Mouse (Mus musculus) MEL (cell line): ENCODE results near the gene Fut2. TPM values are rescaled to one million over a fixed set of nuclear protein-coding genes. Genes with fewer than 3 reads are reported as not detected.

Source experiments
- DNase-seq: peaks from one replicate; pipeline ENCODE4 v3.0.0; 2011; ENCODE audit warnings: low read depth, low spot score
- H3K27ac ChIP-seq: 2 replicates; pipeline ENCODE4 v1.5.1; 2012; ENCODE audit warnings: low read depth, mild to moderate bottlenecking, control low read depth, low read length, moderate library complexity; ENCODE audit not compliant: control insufficient read depth
- H3K27me3 ChIP-seq, 2 experiments: fragments of 150-350 bp in 1 of 2; sonication (generic) in 1 of 2; 2 replicates each; pipeline ENCODE4 v1.6.1; 2012; ENCODE audit warnings: low read length in 2 of 2, mild to moderate bottlenecking in 2 of 2, improper control_type of control experiment in 1 of 2, moderate library complexity in 1 of 2; ENCODE audit not compliant: insufficient read depth in 2 of 2, control insufficient read depth in 1 of 2
- H3K36me3 ChIP-seq, 2 experiments: 2 replicates each; pipeline ENCODE4 v1.6.1; 2012 to 2014; ENCODE audit warnings: low read length in 2 of 2, improper control_type of control experiment in 1 of 2, inconsistent platforms in 1 of 2, mild to moderate bottlenecking in 1 of 2; ENCODE audit not compliant: insufficient read depth in 2 of 2, control insufficient read depth in 1 of 2
- H3K4me1 ChIP-seq, 2 experiments: fragments of 150-350 bp in 1 of 2; sonication (generic) in 1 of 2; 2 replicates each; pipeline ENCODE4 v1.6.1; 2012; ENCODE audit warnings: low read length in 2 of 2, improper control_type of control experiment in 1 of 2, mild to moderate bottlenecking in 1 of 2; ENCODE audit not compliant: insufficient read depth in 2 of 2, control insufficient read depth in 1 of 2
- H3K4me3 ChIP-seq, 2 experiments: fragments of 150-350 bp in 1 of 2; sonication (generic) in 1 of 2; 2 replicates each; pipeline ENCODE4 v1.5.1; 2012; ENCODE audit warnings: low read depth in 2 of 2, low read length in 2 of 2, mild to moderate bottlenecking in 2 of 2, moderate library complexity in 2 of 2, control low read depth in 1 of 2, improper control_type of control experiment in 1 of 2; ENCODE audit not compliant: control insufficient read depth in 1 of 2, insufficient read depth in 1 of 2
- H3K79me2 ChIP-seq: 2 replicates; pipeline ENCODE4 v1.6.1; 2012; ENCODE audit warnings: mild to moderate bottlenecking, low read length, moderate library complexity; ENCODE audit not compliant: control insufficient read depth, poor library complexity, insufficient read depth
- H3K9ac ChIP-seq: 2 replicates; pipeline ENCODE4 v1.6.1; 2012; ENCODE audit warnings: low read depth, mild to moderate bottlenecking, control low read depth, low read length, moderate library complexity; ENCODE audit not compliant: control insufficient read depth, poor library complexity, severe bottlenecking
- H3K9me3 ChIP-seq: fragments of 150-350 bp; sonication (generic); replicated peaks from 2 replicates; pipeline ENCODE4 v1.6.1; 2012; ENCODE audit warnings: mild to moderate bottlenecking, low read length, improper control_type of control experiment, moderate library complexity; ENCODE audit not compliant: insufficient read depth
- CHD1 ChIP-seq: IDR thresholded peaks from 2 replicates; pipeline ENCODE4 v1.6.1; 2012; ENCODE audit warnings: low read depth, mild to moderate bottlenecking, inconsistent platforms, low read length, improper control_type of control experiment
- ELF1 ChIP-seq: IDR thresholded peaks from 2 replicates; pipeline ENCODE4 v1.6.1; 2014; ENCODE audit warnings: low read depth, mild to moderate bottlenecking, inconsistent platforms, low read length, improper control_type of control experiment, moderate library complexity
- EP300 ChIP-seq, 2 experiments: IDR thresholded peaks; 2 replicates each; pipeline ENCODE4 v1.6.1; 2011; ENCODE audit warnings: improper control_type of control experiment in 2 of 2, low read length in 2 of 2, low read depth in 1 of 2, mild to moderate bottlenecking in 1 of 2
- ETS1 ChIP-seq: IDR thresholded peaks from 2 replicates; pipeline ENCODE4 v1.6.1; 2012; ENCODE audit warnings: low read depth, mild to moderate bottlenecking, inconsistent platforms, low read length, improper control_type of control experiment, moderate library complexity
- GABPA ChIP-seq: IDR thresholded peaks from 2 replicates; pipeline ENCODE4 v1.6.1; 2012; ENCODE audit warnings: low read depth, mild to moderate bottlenecking, inconsistent platforms, low read length, improper control_type of control experiment, moderate library complexity
- GATA1 ChIP-seq: IDR thresholded peaks from 2 replicates; pipeline ENCODE4 v1.6.1; 2011; ENCODE audit warnings: low read depth, low read length, improper control_type of control experiment
- HCFC1 ChIP-seq: IDR thresholded peaks from 2 replicates; pipeline ENCODE4 v1.6.1; 2012; ENCODE audit warnings: low read depth, mild to moderate bottlenecking, inconsistent platforms, low read length, improper control_type of control experiment, moderate library complexity
- JUND ChIP-seq: IDR thresholded peaks from 2 replicates; pipeline ENCODE4 v1.6.1; 2011; ENCODE audit warnings: low read depth, mild to moderate bottlenecking, improper control_type of control experiment, low read length
- MAFK ChIP-seq: IDR thresholded peaks from 2 replicates; pipeline ENCODE4 v1.6.1; 2011; ENCODE audit warnings: low read depth, mild to moderate bottlenecking, low read length, improper control_type of control experiment, borderline replicate concordance
- MAX ChIP-seq: IDR thresholded peaks from 2 replicates; pipeline ENCODE4 v1.6.1; 2011; ENCODE audit warnings: low read length, improper control_type of control experiment
- MEF2A ChIP-seq: IDR thresholded peaks from 2 replicates; pipeline ENCODE4 v1.6.1; 2014; ENCODE audit warnings: low read depth, mild to moderate bottlenecking, inconsistent platforms, low read length, improper control_type of control experiment; ENCODE audit not compliant: poor library complexity, insufficient replicate concordance, severe bottlenecking; ENCODE audit errors: extremely low read depth
- MYC ChIP-seq: IDR thresholded peaks from 2 replicates; pipeline ENCODE4 v1.6.1; 2011; ENCODE audit warnings: low read depth, mild to moderate bottlenecking, low read length, improper control_type of control experiment, moderate library complexity
- NRF1 ChIP-seq: IDR thresholded peaks from 2 replicates; pipeline ENCODE4 v1.6.1; 2014; ENCODE audit warnings: low read depth, mild to moderate bottlenecking, inconsistent platforms, low read length, improper control_type of control experiment, moderate library complexity; ENCODE audit not compliant: poor library complexity, insufficient read depth, severe bottlenecking
- POLR2A ChIP-seq, 2 experiments: IDR thresholded peaks; 2 replicates each; pipeline ENCODE4 v1.6.1; 2011 to 2012; ENCODE audit warnings: low read length in 2 of 2, mild to moderate bottlenecking in 2 of 2, control low read depth in 1 of 2, improper control_type of control experiment in 1 of 2, low read depth in 1 of 2, moderate library complexity in 1 of 2; ENCODE audit not compliant: control insufficient read depth in 1 of 2, insufficient read depth in 1 of 2, poor library complexity in 1 of 2
- POLR2AphosphoS5 ChIP-seq: IDR thresholded peaks from 2 replicates; pipeline ENCODE4 v1.6.1; 2012; ENCODE audit warnings: low read depth, borderline replicate concordance, mild to moderate bottlenecking, inconsistent platforms, low read length, moderate library complexity, mixed read lengths
- RAD21 ChIP-seq: IDR thresholded peaks from 2 replicates; pipeline ENCODE4 v1.6.1; 2011; ENCODE audit warnings: mild to moderate bottlenecking, low read depth, low read length, improper control_type of control experiment
- RCOR1 ChIP-seq: IDR thresholded peaks from 2 replicates; pipeline ENCODE4 v1.6.1; 2012; ENCODE audit warnings: low read depth, mild to moderate bottlenecking, inconsistent platforms, low read length, improper control_type of control experiment
- TAL1 ChIP-seq: IDR thresholded peaks from 2 replicates; pipeline ENCODE4 v1.6.1; 2012; ENCODE audit warnings: mild to moderate bottlenecking, inconsistent platforms, low read length, moderate library complexity, mixed read lengths
- TBP ChIP-seq: IDR thresholded peaks from 2 replicates; pipeline ENCODE4 v1.8.0; 2011; ENCODE audit warnings: low read depth, low read length, improper control_type of control experiment
- UBTF ChIP-seq: IDR thresholded peaks from 2 replicates; pipeline ENCODE4 v1.6.1; 2012; ENCODE audit warnings: low read depth, mild to moderate bottlenecking, inconsistent platforms, low read length, improper control_type of control experiment, moderate library complexity, borderline replicate concordance; ENCODE audit not compliant: insufficient read depth
- USF1 ChIP-seq: IDR thresholded peaks from 2 replicates; pipeline ENCODE4 v1.6.1; 2014; ENCODE audit warnings: low read depth, mild to moderate bottlenecking, inconsistent platforms, low read length, improper control_type of control experiment, moderate library complexity
- USF2 ChIP-seq, 2 experiments: IDR thresholded peaks; 2 replicates each; pipeline ENCODE4 v1.6.1; 2011 to 2012; ENCODE audit warnings: improper control_type of control experiment in 2 of 2, low read length in 2 of 2, borderline replicate concordance in 1 of 2, inconsistent platforms in 1 of 2, low read depth in 1 of 2, mild to moderate bottlenecking in 1 of 2; ENCODE audit not compliant: insufficient read depth in 1 of 2
- ZC3H11A ChIP-seq: IDR thresholded peaks from 2 replicates; pipeline ENCODE4 v1.6.1; 2012; ENCODE audit warnings: low read depth, mild to moderate bottlenecking, inconsistent platforms, low read length, improper control_type of control experiment
- ZMIZ1 ChIP-seq: IDR thresholded peaks from 2 replicates; pipeline ENCODE4 v1.6.1; 2012; ENCODE audit warnings: low read depth, mild to moderate bottlenecking, inconsistent platforms, low read length, improper control_type of control experiment, moderate library complexity
- ZNF384 ChIP-seq: IDR thresholded peaks from 2 replicates; pipeline ENCODE4 v1.6.1; 2012; ENCODE audit warnings: low read depth, mild to moderate bottlenecking, inconsistent platforms, low read length, improper control_type of control experiment
- polyA plus RNA-seq, 2 experiments: library from polyadenylated mRNA; stranded (reverse) in 1 of 2; unstranded in 1 of 2; fragments of >175 nt in 1 of 2; fragments of >200 nt in 1 of 2; gene quantifications; 2 replicates each; pipeline versions ENCODE4 v1.2.1 to v1.2.4; 2012; ENCODE audit warnings: low replicate concordance in 2 of 2, low read depth in 1 of 2; ENCODE audit not compliant: insufficient read length in 2 of 2, insufficient read depth in 1 of 2, missing spikeins in 1 of 2
- total RNA-seq: library from RNA; depleted of rRNA; stranded (reverse); fragments of 300-350 nt; gene quantifications from 2 replicates; pipeline ENCODE4 v1.2.3, GENCODE M21; 2012

Gene Fut2
- total and polyA plus RNA-seq, 3 experiments: not detected

DNA sequence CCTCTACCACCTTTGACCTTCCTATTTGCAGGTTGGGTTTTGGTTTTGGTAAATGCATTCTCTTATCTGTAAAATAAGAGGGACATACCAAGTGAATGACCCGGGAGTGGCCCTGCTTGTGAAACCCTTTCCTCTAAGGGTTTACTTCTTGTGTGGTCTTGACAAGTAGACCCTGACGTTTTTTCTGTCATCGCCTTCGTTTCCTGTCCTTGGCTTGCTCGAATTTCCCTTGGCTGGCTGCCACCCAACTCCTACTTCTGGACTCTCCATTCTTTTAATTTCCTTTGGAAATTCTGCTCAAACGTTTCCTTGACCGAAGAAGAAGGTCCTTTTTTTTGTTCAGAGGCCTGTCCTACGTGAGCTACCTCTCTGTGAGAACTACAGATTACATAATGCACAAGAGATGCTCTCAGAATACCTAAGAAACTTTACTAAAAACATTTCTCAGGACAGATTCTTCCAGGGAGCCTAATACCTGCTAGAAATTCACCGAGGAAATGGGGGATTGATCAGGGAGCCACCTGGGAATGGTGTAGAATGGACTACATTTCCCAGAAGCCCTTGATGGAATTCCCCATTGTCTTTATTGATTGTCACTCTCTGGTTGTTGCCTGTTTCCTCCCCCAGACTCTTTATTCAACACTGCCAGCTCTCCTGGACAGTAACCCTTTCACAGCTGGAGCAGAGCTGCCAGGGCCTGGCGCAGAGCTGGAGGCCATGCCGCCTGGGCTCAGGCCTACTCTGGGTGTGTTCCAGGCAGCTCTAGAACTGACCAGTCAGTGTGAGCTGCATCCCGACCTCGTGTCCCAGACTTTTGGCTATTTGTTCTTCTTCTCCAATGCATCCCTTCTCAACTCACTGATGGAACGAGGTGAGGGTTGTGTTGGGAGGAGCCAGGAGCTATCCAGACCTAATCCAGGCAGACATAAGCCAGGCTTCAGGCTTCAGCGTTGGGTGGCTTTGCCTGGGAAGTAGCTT is 30.2 kb downstream of the Fut2 start:
- Histone ChIP-seq H3K27me3 (no peaks in the 10 kb centered on the region), H3K4me1 (peaks cover 0 to 10% of the 10 kb centered on the region in 2 experiments; a peak in 2 of 4 replicates), H3K4me3 (no peak overlapping the region), H3K36me3 (peaks cover 0 to 4% of the 10 kb centered on the region in 2 experiments; a peak in 1 of 4 replicates), H3K9me3 (no peaks in the 10 kb centered on the region), H3K79me2 (no peaks in the 10 kb centered on the region), H3K9ac (no peak overlapping the region), H3K27ac (peak overlapping the region; percentile 62)
- no peak for TF ChIP-seq ZNF384
- no peak for TF ChIP-seq UBTF
- TF ChIP-seq MAFK: no peak
- TF ChIP-seq RCOR1: no peak
- no peak for TF ChIP-seq TBP
- TF ChIP-seq POLR2A (IDR thresholded peaks at IDR 0.05; ENCODE audit: control insufficient read depth in 1 of 2, insufficient read depth in 1 of 2, low read depth in 1 of 2, low read length in 2 of 2, poor library complexity in 1 of 2): no peak
- TF ChIP-seq HCFC1: no peak
- no peak for TF ChIP-seq ELF1
- no peak for TF ChIP-seq ETS1
- no peak for TF ChIP-seq TAL1
- no peak for DNase-seq

DNA sequence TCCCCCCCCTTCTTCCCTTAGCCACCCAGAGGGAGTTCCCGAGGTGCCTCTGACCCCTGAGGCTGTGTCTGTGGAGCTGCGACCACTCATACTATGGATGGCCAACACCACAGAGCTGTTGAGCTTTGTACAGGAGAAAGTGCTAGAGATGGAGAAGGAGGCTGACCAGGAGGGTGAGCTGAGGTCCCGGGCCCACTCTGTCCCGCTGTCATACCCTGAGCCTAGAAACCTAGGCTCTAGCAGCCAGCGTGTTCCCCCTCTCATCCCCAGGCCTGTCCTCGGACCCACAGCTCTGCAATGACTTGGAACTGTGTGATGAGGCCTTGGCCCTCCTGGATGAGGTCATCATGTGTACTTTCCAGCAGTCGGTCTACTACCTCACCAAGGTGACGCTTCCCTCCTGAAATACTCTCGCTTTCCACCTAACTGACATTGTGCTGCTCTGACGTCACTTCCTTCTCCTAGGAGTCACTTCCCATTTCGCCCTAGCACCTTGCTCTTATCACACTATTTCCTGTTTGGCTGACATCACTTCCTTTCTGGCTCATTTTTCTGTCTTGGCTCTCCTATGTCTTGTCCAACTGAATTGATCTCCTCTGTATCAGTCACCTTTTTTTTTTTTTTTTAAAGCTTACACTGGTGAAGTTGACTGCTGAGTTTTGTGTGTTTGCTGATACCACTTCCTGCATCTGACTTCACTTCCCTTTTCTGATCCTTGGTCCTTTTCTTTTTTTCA is 31.1 kb downstream of the Fut2 start:
- Histone ChIP-seq H3K27me3 (no peaks in the 10 kb centered on the region), H3K4me1 (peaks cover 0 to 10% of the 10 kb centered on the region in 2 experiments; a peak in 2 of 4 replicates), H3K36me3 (peaks cover 0 to 4% of the 10 kb centered on the region in 2 experiments; a peak in 1 of 4 replicates), H3K9me3 (no peaks in the 10 kb centered on the region), H3K79me2 (no peaks in the 10 kb centered on the region), H3K4me3 (no peak overlapping the region), H3K9ac (no peak overlapping the region), H3K27ac (peak overlapping the region; percentile 62)
- DNase-seq: peak; percentile 81
- TF ChIP-seq HCFC1 (peak; percentile 64; the same call in 1 of the 2 replicates), CHD1 (no peak), ETS1 (peak; percentile 82), GABPA (no peak), ELF1 (peak; percentile 58), TBP (0 out of 2 replicates have a peak, but pooled peaks have one; percentile 27), MYC (no peak), POLR2AphosphoS5 (no peak), ZMIZ1 (no peak), EP300 (IDR thresholded peaks at IDR 0.05; ENCODE audit: low read depth in 1 of 2, low read length in 2 of 2) (peak; percentile 54 to 63; a peak in 2 of 4 replicates), ZC3H11A (no peak), MEF2A (no peak), MAX (peak; percentile 19; the same call in 1 of the 2 replicates), GATA1 (peak; percentile 66), USF1 (no peak), POLR2A (IDR thresholded peaks at IDR 0.05; ENCODE audit: control insufficient read depth in 1 of 2, insufficient read depth in 1 of 2, low read depth in 1 of 2, low read length in 2 of 2, poor library complexity in 1 of 2) (no peak), JUND (peak; percentile 59; the same call in 1 of the 2 replicates), NRF1 (no peak), USF2 (IDR thresholded peaks at IDR 0.05; ENCODE audit: borderline replicate concordance in 1 of 2, insufficient read depth in 1 of 2, low read depth in 1 of 2, low read length in 2 of 2) (no peak), RAD21 (no peak), UBTF (no peak)
